Mouse (Mus musculus) liver, embryonic 14.5 days (tissue): ENCODE data around the gene Clstn3. TPM values are rescaled to one million over a fixed set of nuclear protein-coding genes. Genes with fewer than 3 reads are reported as not detected.
"Not testable (repeated sequence)": the region's sequence is repeated elsewhere in the genome, so short reads cannot be mapped to it uniquely, and the experiment has no call there.

Experiments used
- ATAC-seq: fragments of 200-750 bp; cut with Nextera tagmentation; 2 replicates; pipeline ENCODE4 v1.8.0; 2017; ENCODE audit warnings: moderate number of reproducible peaks, mild to moderate bottlenecking, moderate library complexity; ENCODE audit not compliant: insufficient read depth
- DNase-seq, 3 experiments: peaks; one replicate each; pipeline ENCODE4 v3.0.0-alpha.2; 2012 to 2013; ENCODE audit warnings: low read depth in 3 of 3, low spot score in 3 of 3
- H3K27ac ChIP-seq: fragments of 300-500 bp; sonication (generic); 2 replicates; pipeline ENCODE4 v1.5.1; 2014; ENCODE audit warnings: moderate library complexity, mild to moderate bottlenecking, control low read depth, inconsistent platforms
- H3K27me3 ChIP-seq: fragments of 300-500 bp; sonication (generic); 2 replicates; pipeline ENCODE4 v1.6.1; 2014; ENCODE audit warnings: mild to moderate bottlenecking, low read length, moderate library complexity; ENCODE audit not compliant: control insufficient read depth, insufficient read depth
- H3K36me3 ChIP-seq: fragments of 300-500 bp; sonication (generic); replicated peaks from 2 replicates; pipeline ENCODE4 v1.6.1; 2014; ENCODE audit warnings: low read depth; ENCODE audit not compliant: control insufficient read depth, insufficient read depth
- H3K4me1 ChIP-seq, 2 experiments: fragments of 200-500 bp in 1 of 2; fragments of 300-500 bp in 1 of 2; sonication (generic) in 1 of 2; replicated peaks; 2 replicates each; pipeline ENCODE4 v1.6.1; 2012 to 2014; ENCODE audit warnings: antibody characterized with exemption in 1 of 2, inconsistent platforms in 1 of 2, low read length in 1 of 2; ENCODE audit not compliant: control insufficient read depth in 2 of 2, insufficient read depth in 2 of 2
- H3K4me2 ChIP-seq: fragments of 300-500 bp; sonication (generic); 2 replicates; pipeline ENCODE4 v1.6.1; 2014; ENCODE audit warnings: low read depth, mild to moderate bottlenecking, control low read depth, moderate library complexity
- H3K4me3 ChIP-seq, 2 experiments: fragments of 200-500 bp in 1 of 2; fragments of 300-500 bp in 1 of 2; sonication (generic) in 1 of 2; 2 replicates each; pipeline ENCODE4 v1.5.1; 2012 to 2014; ENCODE audit warnings: low read depth in 2 of 2, low read length in 2 of 2, mild to moderate bottlenecking in 2 of 2, control low read depth in 1 of 2, inconsistent platforms in 1 of 2, moderate library complexity in 1 of 2; ENCODE audit not compliant: insufficient read depth in 1 of 2
- H3K9ac ChIP-seq: fragments of 300-500 bp; sonication (generic); replicated peaks from 2 replicates; pipeline ENCODE4 v1.6.1; 2014; ENCODE audit warnings: mild to moderate bottlenecking, control low read depth, moderate library complexity
- H3K9me3 ChIP-seq: fragments of 300-500 bp; sonication (generic); 2 replicates; pipeline ENCODE4 v1.6.1; 2016; ENCODE audit warnings: low read length, mixed read lengths; ENCODE audit not compliant: control insufficient read depth
- CTCF ChIP-seq: IDR thresholded peaks from 2 replicates; pipeline ENCODE4 v1.5.1; 2016; ENCODE audit warnings: antibody characterized with exemption, low read depth, control low read depth
- EP300 ChIP-seq: IDR thresholded peaks from 2 replicates; pipeline ENCODE4 v1.6.1; 2016; ENCODE audit warnings: antibody characterized with exemption, low read depth
- WGBS: fragments of 180-500 bp; shearing (Covaris S2); extraction: QIAGEN DNeasy Blood & Tissue Kit; methylation state at CpG from one replicate; pipeline ENCODE4 v1.1.7; 2014; ENCODE audit not compliant: insufficient replicate concordance; 5-methylcytosine and 5-hydroxymethylcytosine counted together
- polyA plus RNA-seq, 2 experiments: library from polyadenylated mRNA; depleted of rRNA in 1 of 2; stranded (reverse) in 1 of 2; unstranded in 1 of 2; fragments of >200 nt; fragmentation: Nextera tagmentation in 1 of 2; extraction: Ambion mirVana in 1 of 2; gene quantifications; 2 replicates each; pipeline versions ENCODE4 v1.2.1 to v1.2.3; 2012 to 2014

Gene Clstn3
- polyA plus RNA-seq, 2 experiments = 1.7 to 2.5 TPM

- TF ChIP-seq EP300 = no peak
- Histone ChIP-seq H3K9ac (no peak overlapping the region), H3K9me3 (no peaks in the 10 kb centered on the region), H3K4me3 (no peak overlapping the region), H3K36me3 (no peaks in the 10 kb centered on the region), H3K27ac (no peak overlapping the region), H3K4me2 (no peak overlapping the region), H3K4me1 (peaks cover 14 to 40% of the 10 kb centered on the region in 2 experiments), H3K27me3 (no peaks in the 10 kb centered on the region)
- WGBS = 68% methylated on average over 11 of the region's 11 CpGs
- ATAC-seq (no peak), DNase-seq (no peak)
Observed at GRCm38 (mm10) chr6:124476796-124477195, 12.2 kb upstream of the Clstn3 start.

- H3K9ac ChIP-seq = no peak overlapping the region
- no peak for ATAC-seq
- H3K27ac ChIP-seq = no peak overlapping the region
- no peak for DNase-seq
- no peak overlapping the region for H3K4me2 ChIP-seq
- H3K4me1 ChIP-seq = peaks cover 14 to 45% of the 10 kb centered on the region in 2 experiments
- TF ChIP-seq EP300 (no peak), CTCF (no peak)
- H3K36me3 ChIP-seq = no peaks in the 10 kb centered on the region
- no peak overlapping the region for H3K4me3 ChIP-seq
- no peaks in the 10 kb centered on the region for H3K27me3 ChIP-seq
- WGBS = 71% methylated on average over 7 of the region's 7 CpGs
- no peaks in the 10 kb centered on the region for H3K9me3 ChIP-seq
Observed at GRCm38 (mm10) chr6:124476216-124476615, 11.6 kb upstream of the Clstn3 start.

- H3K36me3 ChIP-seq, H3K4me3 ChIP-seq, H3K9ac ChIP-seq, H3K9me3 ChIP-seq, H3K4me2 ChIP-seq, H3K27ac ChIP-seq, H3K27me3 ChIP-seq, ATAC-seq, DNase-seq: not testable (repeated sequence)
- peaks cover 19 to 50% of the 10 kb centered on the region in 2 experiments for H3K4me1 ChIP-seq
- 74% methylated on average over 8 of the region's 11 CpGs for WGBS
Observed at GRCm38 (mm10) chr6:124475335-124476075, 10.9 kb upstream of the Clstn3 start.

GRCm38 (mm10) chr6:124474621-124475020, 10.0 kb upstream of the Clstn3 start:
- H3K9ac ChIP-seq = no peak overlapping the region
- H3K36me3 ChIP-seq = no peaks in the 10 kb centered on the region
- 66% methylated on average over 11 of the region's 11 CpGs for WGBS
- ATAC-seq (no peak), DNase-seq (peak in 1 of 3 experiments; percentile 40)
- no peak overlapping the region for H3K27ac ChIP-seq
- peaks cover 19 to 49% of the 10 kb centered on the region in 2 experiments for H3K4me1 ChIP-seq
- H3K4me2 ChIP-seq = no peak overlapping the region
- H3K4me3 ChIP-seq = no peak overlapping the region
- TF ChIP-seq EP300 = no peak
- no peak for TF ChIP-seq CTCF
- no peaks in the 10 kb centered on the region for H3K27me3 ChIP-seq
- no peaks in the 10 kb centered on the region for H3K9me3 ChIP-seq

GRCm38 (mm10) chr6:124472801-124473200, 8.2 kb upstream of the Clstn3 start:
- DNase-seq = peak; percentile 43 to 53 (median 50)
- no peaks in the 10 kb centered on the region for H3K27me3 ChIP-seq
- H3K4me1 ChIP-seq = peaks cover 16 to 33% of the 10 kb centered on the region in 2 experiments
- H3K4me2 ChIP-seq = peak overlapping the region; percentile 59
- H3K36me3 ChIP-seq = no peaks in the 10 kb centered on the region
- H3K9me3 ChIP-seq = no peaks in the 10 kb centered on the region
- peak overlapping the region; percentile 13 for H3K9ac ChIP-seq
- no peak for TF ChIP-seq EP300
- peak; percentile 95 for TF ChIP-seq CTCF
- peak; percentile 32; the same call in 1 of the 2 replicates for ATAC-seq
- peak overlapping the region in 1 of 2 experiments; percentile 23; a peak in 1 of 4 replicates for H3K4me3 ChIP-seq
- H3K27ac ChIP-seq = peak overlapping the region; percentile 71; the same call in 1 of the 2 replicates
- WGBS = 22% methylated on average over 6 of the region's 6 CpGs
